Mouse (Mus musculus) lung, postnatal 0 days (tissue): ENCODE results near the gene Tsen15. TPM values are rescaled to one million over a fixed set of nuclear protein-coding genes. Genes with fewer than 3 reads are reported as not detected.

ENCODE experiments used
- ATAC-seq: fragments of 200-750 bp; cut with Nextera tagmentation; 2 replicates; pipeline ENCODE4 v1.8.0; 2017; ENCODE audit warnings: moderate library complexity
- DNase-seq: peaks from one replicate; pipeline ENCODE4 v3.0.0-alpha.2; 2016; ENCODE audit warnings: low spot score
- H3K27ac ChIP-seq: fragments of 300-500 bp; sonication (generic); 2 replicates; pipeline ENCODE4 v1.5.1; 2014; ENCODE audit warnings: antibody characterized with exemption, mild to moderate bottlenecking, low read length, mixed read lengths
- H3K27me3 ChIP-seq: fragments of 300-500 bp; sonication (generic); replicated peaks from 2 replicates; pipeline ENCODE4 v1.6.1; 2014; ENCODE audit warnings: low read length, mixed read lengths; ENCODE audit not compliant: insufficient read depth
- H3K36me3 ChIP-seq: fragments of 300-500 bp; sonication (generic); 2 replicates; pipeline ENCODE4 v1.6.1; 2014; ENCODE audit warnings: low read length, mixed read lengths; ENCODE audit not compliant: insufficient read depth
- H3K4me1 ChIP-seq: fragments of 300-500 bp; sonication (generic); 2 replicates; pipeline ENCODE4 v1.6.1; 2014; ENCODE audit warnings: antibody characterized with exemption, low read depth, low read length, mixed read lengths; ENCODE audit not compliant: insufficient read depth
- H3K4me2 ChIP-seq: fragments of 300-500 bp; sonication (generic); replicated peaks from 2 replicates; pipeline ENCODE4 v1.6.1; 2014; ENCODE audit warnings: low read depth, mild to moderate bottlenecking, low read length, moderate library complexity, mixed read lengths
- H3K4me3 ChIP-seq: fragments of 300-500 bp; sonication (generic); 2 replicates; pipeline ENCODE4 v1.5.1; 2014; ENCODE audit warnings: low read depth, low read length
- H3K9ac ChIP-seq: fragments of 300-500 bp; sonication (generic); replicated peaks from 2 replicates; pipeline ENCODE4 v1.6.1; 2014; ENCODE audit warnings: low read depth, mild to moderate bottlenecking
- H3K9me3 ChIP-seq: fragments of 300-500 bp; sonication (generic); 2 replicates; pipeline ENCODE4 v1.6.1; 2016; ENCODE audit warnings: low read length, mixed read lengths
- CTCF ChIP-seq: IDR thresholded peaks from 2 replicates; pipeline ENCODE4 v1.5.1; 2016; ENCODE audit warnings: antibody characterized with exemption, mild to moderate bottlenecking
- EP300 ChIP-seq: IDR thresholded peaks from 2 replicates; pipeline ENCODE4 v1.6.1; 2016; ENCODE audit warnings: antibody characterized with exemption, mild to moderate bottlenecking, control low read depth
- WGBS: fragments of 180-500 bp; shearing (Covaris S2); extraction: QIAGEN DNeasy Blood & Tissue Kit; methylation state at CpG from one replicate; pipeline ENCODE4 v1.1.7; 2014; 5-methylcytosine and 5-hydroxymethylcytosine counted together
- polyA plus RNA-seq: library from polyadenylated mRNA; unstranded; fragments of >200 nt; fragmentation: Nextera tagmentation; extraction: Ambion mirVana; gene quantifications from 2 replicates; pipeline ENCODE4 v1.2.1, GENCODE M21; 2015

Tsen15 gene
- polyA plus RNA-seq, 1 experiment from 2014 or later, result 35.9 TPM

DNA sequence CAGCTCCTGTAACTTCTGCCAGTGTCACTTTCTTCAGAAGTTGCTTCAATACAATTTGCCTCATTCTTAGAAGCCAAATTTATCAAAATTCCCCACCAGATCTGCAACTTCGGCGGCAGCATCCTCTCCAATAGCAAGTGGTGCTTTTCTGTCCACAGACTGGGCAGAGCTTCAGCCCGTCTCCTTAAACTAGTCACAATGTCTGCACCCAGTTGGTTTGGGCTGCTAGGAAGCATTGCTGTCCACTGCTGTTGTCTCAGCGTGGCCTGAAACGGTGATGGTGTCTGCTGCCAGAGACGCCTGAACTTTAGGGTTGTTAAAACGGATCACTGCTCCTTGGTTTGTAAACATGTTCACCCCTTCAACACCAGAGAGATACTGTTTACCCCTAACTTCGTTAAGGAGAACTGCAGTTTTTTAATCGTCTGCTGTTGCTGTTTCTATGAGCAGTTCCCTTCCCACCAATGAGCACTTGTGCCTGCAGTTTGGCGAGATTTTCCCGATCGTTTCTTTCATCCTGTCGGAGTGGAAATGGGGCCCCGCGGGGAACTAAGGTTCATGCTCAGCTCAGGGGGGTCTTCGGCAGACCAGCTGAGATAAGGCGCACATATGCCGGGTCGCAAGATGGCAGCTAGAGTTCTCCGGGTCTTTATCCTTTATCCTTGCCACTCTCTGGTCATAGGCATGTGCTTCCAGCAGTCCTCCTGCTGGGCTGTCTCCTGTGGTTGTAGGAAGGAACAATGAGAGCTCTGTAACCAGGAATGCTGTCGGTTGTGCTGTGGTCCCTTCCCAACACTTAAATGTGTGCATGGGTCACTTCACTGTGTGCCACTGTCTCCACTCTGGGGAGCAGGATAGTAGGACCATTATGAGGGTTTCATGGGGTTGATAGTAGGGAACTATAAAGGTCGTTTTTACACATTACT, 20.8 kb upstream of the Tsen15 start:
- TF ChIP-seq EP300 (no peak), CTCF (no peak)
- Histone ChIP-seq H3K4me1 (no peaks in the 10 kb centered on the region), H3K4me2 (no peak overlapping the region), H3K9ac (no peak overlapping the region), H3K9me3 (no peaks in the 10 kb centered on the region), H3K27me3 (no peaks in the 10 kb centered on the region; the same call in 1 of the 2 replicates), H3K36me3 (no peaks in the 10 kb centered on the region), H3K4me3 (no peak overlapping the region), H3K27ac (no peak overlapping the region)
- DNase-seq, result no peak
- 33% methylated on average over 22 of the region's 22 CpGs for WGBS
- ATAC-seq, result no peak

DNA sequence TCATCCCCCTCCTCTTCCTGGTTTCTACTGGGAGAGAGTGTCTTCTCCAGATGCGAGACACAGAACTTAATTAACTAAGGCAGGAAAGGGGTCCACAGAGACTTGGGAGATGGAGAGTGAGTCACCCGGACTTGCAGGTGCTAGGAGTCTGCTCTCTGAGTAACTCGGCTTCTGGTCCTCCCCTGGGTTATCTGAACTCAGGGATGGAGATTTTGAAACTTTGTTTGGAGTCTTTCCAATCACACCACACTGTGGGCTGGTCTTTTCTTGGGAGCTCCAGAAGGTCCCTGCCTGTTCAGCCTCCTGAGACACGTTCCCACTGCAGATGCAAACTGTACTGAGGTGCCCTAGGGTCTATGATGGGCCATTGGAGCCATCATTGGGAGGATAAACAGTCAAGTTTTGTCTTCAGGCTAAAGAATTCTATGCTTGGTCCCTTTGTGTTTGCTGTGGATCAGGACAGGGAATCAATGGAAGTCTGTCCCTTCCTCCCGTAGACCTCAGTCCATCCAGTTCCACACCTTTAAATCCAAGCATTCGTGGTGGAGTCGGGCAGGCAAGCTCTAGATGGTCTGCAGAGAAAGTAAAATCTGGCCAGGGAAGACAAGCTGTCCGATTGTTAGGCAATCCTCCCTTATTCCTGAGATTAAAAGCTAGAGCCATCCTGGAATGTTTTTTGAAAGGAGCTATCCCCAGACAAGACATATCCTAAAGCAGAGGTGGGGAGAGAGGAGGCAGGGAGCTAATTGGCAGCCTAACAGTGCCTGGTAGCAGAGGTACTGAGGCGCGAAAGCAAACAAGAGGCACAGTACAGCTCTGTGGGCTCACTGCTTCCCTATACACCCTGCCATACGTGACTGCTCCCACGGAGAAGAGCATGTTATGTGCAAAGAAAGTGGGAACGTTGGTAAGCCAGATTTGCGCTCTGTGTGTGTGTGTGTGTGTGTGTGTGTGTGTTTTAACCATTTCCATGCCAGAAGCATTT, 14.4 kb upstream of the Tsen15 start:
- ATAC-seq, result no peak
- H3K9me3 ChIP-seq, result no peaks in the 10 kb centered on the region
- H3K4me2 ChIP-seq, result peak overlapping the region; percentile 97
- no peaks in the 10 kb centered on the region for H3K4me1 ChIP-seq
- WGBS, result 27% methylated on average over 14 of the region's 14 CpGs
- peak; percentile 10 for DNase-seq
- TF ChIP-seq CTCF, result no peak
- no peak for TF ChIP-seq EP300
- no peak overlapping the region for H3K9ac ChIP-seq
- no peaks in the 10 kb centered on the region for H3K36me3 ChIP-seq
- no peaks in the 10 kb centered on the region; the same call in 1 of the 2 replicates for H3K27me3 ChIP-seq
- H3K27ac ChIP-seq, result no peak overlapping the region
- peak overlapping the region; percentile 56 for H3K4me3 ChIP-seq

DNA sequence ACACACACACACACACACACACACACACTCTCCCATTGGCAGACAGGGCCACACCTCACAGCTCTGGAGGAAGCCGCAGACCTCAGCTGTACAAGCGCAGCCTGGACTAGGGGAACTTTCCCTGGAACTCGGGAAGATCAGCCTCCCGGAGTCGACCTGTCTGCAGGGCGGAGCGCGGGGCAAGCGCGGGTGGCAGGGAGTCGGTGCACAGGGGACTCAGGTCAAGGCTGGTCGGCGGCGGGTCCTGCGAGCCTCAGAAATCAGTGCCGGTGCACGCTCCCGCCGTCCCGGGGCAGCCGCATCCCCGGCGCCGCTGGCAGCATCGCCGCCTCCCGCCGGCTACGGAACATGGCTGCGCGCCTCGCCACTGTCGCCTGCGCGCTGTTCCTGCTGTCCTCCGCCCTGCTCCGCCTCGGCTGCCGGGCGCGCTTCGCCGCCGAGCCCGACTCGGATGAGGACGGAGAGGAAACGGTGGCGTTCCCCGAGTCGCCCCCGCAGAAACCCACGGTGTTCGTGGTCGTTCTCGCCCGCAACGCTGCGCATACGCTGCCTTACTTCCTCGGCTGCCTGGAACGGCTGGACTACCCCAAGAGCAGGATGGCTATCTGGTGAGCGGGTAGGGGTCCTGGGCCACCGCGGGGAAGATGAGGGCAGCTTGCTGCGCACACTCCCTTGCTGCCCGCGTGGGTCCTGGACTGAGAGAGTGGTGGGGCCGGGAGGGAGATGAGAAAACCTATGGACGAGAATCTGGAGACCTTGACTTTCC, 13.5 kb upstream of the Tsen15 start, which contains the start of gene Colgalt2:
Gene Colgalt2 (plus strand): TSS at position 41 of the 766 bp plus-strand sequence.
- H3K36me3 ChIP-seq, result no peaks in the 10 kb centered on the region
- 0 out of 2 replicates have a peak within 1 kb of the TSS, but pooled peaks have one; percentile 14 for H3K27ac ChIP-seq
- peak; percentile 46 for DNase-seq
- 2% methylated on average over 52 of the region's 70 CpGs for WGBS
- TF ChIP-seq EP300 (no peak), CTCF (no peak)
- peak within 1 kb of the TSS; percentile 56 for H3K4me3 ChIP-seq
- no peaks in the 10 kb centered on the region for H3K4me1 ChIP-seq
- H3K4me2 ChIP-seq, result peak within 1 kb of the TSS; percentile 97
- H3K9me3 ChIP-seq, result no peaks in the 10 kb centered on the region
- H3K9ac ChIP-seq, result peak within 1 kb of the TSS; percentile 32; the same call in 1 of the 2 replicates
- H3K27me3 ChIP-seq, result no peaks in the 10 kb centered on the region; the same call in 1 of the 2 replicates
- peak; percentile 76 for ATAC-seq

DNA sequence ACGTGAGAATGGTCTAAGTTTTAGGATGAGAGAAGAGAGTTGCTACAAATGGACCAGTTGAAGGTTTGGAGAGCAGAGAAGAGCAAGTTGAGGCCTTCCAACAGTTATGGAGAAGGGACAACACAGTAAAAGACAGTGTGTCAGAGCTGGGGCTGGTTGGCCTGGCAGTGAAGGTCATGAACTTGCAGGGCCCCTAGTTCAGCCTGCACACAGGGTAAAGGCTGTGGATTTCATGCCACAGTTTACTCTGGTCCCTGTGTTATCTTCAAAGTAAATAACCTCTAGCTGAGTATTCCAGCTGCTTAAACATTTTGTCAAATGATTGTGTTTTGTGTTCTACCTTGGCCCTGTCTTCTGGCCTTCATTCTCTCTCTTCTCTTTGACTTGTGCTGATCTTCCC, 12.2 kb upstream of the Tsen15 start:
- ATAC-seq, result no peak

DNA sequence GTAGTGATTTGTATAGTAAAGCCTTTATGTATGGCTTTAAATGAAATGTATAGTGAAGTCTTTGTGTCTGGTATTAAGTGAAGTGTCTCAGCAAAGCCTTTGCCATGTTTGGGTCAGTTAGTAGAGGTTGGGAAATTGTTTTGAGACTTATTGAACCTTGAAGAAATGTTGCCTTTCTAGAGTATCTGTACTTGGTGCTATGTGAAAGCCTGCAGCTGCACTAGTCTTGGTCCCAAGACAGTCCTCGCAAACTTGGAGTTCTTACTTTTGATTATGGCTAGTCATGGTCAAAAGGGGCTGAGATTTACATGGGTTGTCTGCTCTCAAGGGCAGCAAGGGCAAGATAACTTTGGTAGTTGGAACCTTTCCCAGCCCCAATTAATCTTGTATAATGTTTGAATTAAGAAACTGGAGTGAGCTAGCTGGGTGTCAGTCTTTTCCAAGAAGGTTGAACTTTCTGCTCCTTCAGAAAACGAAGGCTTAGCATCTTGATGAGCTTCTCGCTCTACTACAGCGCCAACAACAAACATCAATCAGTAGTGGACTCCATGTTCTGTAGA, 8.5 kb upstream of the Tsen15 start:
- H3K4me3 ChIP-seq, result no peak overlapping the region
- H3K27ac ChIP-seq, result no peak overlapping the region
- ATAC-seq (peak; percentile 59), DNase-seq (peak; percentile 75)
- no peak overlapping the region for H3K9ac ChIP-seq
- H3K27me3 ChIP-seq, result no peaks in the 10 kb centered on the region
- 59% methylated on average over 4 of the region's 4 CpGs for WGBS
- H3K9me3 ChIP-seq, result no peaks in the 10 kb centered on the region
- H3K36me3 ChIP-seq, result no peaks in the 10 kb centered on the region
- H3K4me2 ChIP-seq, result no peak overlapping the region
- no peaks in the 10 kb centered on the region for H3K4me1 ChIP-seq
- peak; percentile 17; the same call in 1 of the 2 replicates for TF ChIP-seq EP300
- TF ChIP-seq CTCF, result no peak

More for the DNA sequence above, 12.2 kb upstream of the Tsen15 start:
- H3K4me2 ChIP-seq, result no peak overlapping the region
- H3K4me1 ChIP-seq, result no peaks in the 10 kb centered on the region
- no peak overlapping the region for H3K27ac ChIP-seq
- no peak for DNase-seq
- H3K27me3 ChIP-seq, result no peaks in the 10 kb centered on the region; the same call in 1 of the 2 replicates
- H3K36me3 ChIP-seq, result no peaks in the 10 kb centered on the region
- H3K9ac ChIP-seq, result no peak overlapping the region
- TF ChIP-seq CTCF, result no peak
- TF ChIP-seq EP300, result no peak
- H3K9me3 ChIP-seq, result no peaks in the 10 kb centered on the region
- no peak overlapping the region for H3K4me3 ChIP-seq
- WGBS, result 45% methylated on average over 1 of the region's 1 CpGs
